Mouse (Mus musculus): ENCODE results near the gene Fbp1.

- TF ChIP-seq CTCF (IDR thresholded peaks at IDR 0.05; ENCODE audit: low read depth) (no peak), EP300 (IDR thresholded peaks at IDR 0.05; ENCODE audit: low read depth) (no peak)
Observed at GRCm38 (mm10) chr13:62923182-62923581, 35.1 kb upstream of the Fbp1 start.

Measured in liver, embryonic 14.5 days (tissue).